Comparison of ENCODE assay signal across 14 mouse cellular contexts in genomic region chr9:75171721-75172120, GRCm38 (mm10).
DNase-seq lines count a peak whose midpoint lies in the region.
"Had no signal": no experiment of that assay in that cellular context is flagged by ENCODE, and none has a peak within 500 bp of the region (broad histone marks: within the 10 kb centered on the region; RNA-seq: fewer than 3 reads in every experiment).

No protein-coding gene starts in this region.

- peak; percentile 48 for DNase-seq in layer of hippocampus, adult 9-11 months
- no peak for DNase-seq in layer of hippocampus, postnatal 14 days (ENCODE audit: low spot score in 2 of 2)
- peak; percentile 14 for DNase-seq in right cerebral cortex, postnatal 25 days
- DNase-seq in right cerebral cortex, postnatal 14 days = no peak
- DNase-seq in telencephalon, adult 2 months (ENCODE audit: low read depth, low spot score) = peak; percentile 48
- no peak for DNase-seq in thymus, postnatal 14 days
- DNase-seq: adrenal gland, adult 2 months; adrenal gland, postnatal 10 days; adrenal gland, postnatal 25 days; cerebellum, adult 11-12 months; cerebellum, adult 2 months; cerebellum, adult 9-10 months; cerebellum, postnatal 10 days; cerebellum, postnatal 25 days had no signal

Comparison
In these comparisons a context has a peak if more than half of its experiments do, and no peak if none do; other contexts are left out.
1. DNase-seq: peak in layer of hippocampus, adult 9-11 months (single experiment), right cerebral cortex, postnatal 25 days (single experiment) and telencephalon, adult 2 months (single experiment); none in layer of hippocampus, postnatal 14 days (0 of 2), right cerebral cortex, postnatal 14 days (single experiment) and thymus, postnatal 14 days (single experiment).